Mouse (Mus musculus): ENCODE results near the gene Ifnb1.
"Not testable (repeated sequence)": the region's sequence is repeated elsewhere in the genome, so short reads cannot be mapped to it uniquely, and the experiment has no call there.

Ifnb1 gene

DNA sequence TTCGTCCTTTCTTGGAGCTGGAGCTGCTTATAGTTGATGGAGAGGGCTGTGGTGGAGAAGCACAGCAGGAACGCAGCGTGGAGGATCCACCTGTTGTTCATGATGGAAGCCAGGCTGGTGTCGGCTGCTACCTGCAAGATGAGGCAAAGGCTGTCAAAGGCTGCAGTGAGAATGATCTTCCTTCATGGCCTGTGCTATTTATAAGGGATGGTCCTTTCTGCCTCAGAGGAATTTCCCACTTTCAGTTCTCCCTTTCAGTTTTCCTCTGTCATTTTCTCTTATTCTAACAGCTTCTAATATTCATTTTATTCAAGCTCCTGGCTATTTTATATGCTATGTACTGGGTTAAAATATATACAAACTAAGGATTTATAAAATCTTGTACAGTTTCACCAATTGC is at the start of gene Ifnb1:
Ifnb1 (minus strand) TSS at position 101 of the 400 bp plus-strand sequence.
- DNase-seq (ENCODE audit: low spot score), result no peak

DNA sequence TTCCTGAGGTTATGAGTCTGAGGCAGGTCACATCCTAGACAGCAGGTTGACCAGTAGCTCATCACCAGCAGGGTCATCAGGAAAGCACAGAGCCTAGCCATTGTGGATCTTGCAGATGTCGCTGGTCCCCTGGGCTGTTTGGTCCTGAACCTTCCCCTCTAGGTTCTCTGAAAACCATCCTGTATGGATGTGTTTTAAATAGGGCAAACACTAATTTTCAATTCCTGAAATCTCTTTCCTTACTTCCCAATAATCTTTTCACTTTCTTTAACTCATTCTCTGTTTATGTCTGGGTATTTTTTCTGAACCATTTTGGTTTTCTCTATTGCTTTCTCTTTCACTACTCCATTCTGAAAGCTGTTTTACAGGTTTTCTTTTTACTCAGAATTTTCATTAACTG is 49.1 kb upstream of the Ifnb1 start, which contains the start of gene Ifna14:
Ifna14 (minus strand) TSS at position 101 of the 400 bp plus-strand sequence.
- DNase-seq (ENCODE audit: low spot score), result no peak

DNA sequence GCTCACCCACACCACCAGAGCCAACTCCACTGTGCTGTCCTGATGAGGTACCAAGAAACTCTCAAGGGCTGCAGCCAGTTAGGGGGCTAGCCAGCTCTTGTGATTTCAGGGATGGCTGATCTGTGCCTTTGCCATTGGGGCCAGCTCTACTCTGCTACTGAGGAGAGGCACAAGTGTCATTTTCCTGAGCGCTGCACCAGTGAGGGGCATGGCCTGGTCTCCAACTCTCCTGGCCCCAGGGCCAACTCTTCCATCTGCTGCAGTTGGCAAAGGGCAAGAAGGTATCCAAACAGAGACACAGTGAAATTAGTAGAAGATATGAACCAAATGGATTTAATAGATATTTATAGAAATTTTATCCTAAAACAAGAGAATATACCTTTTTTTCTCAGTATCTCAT is 39.2 kb upstream of the Ifnb1 start:
- no peak for DNase-seq (ENCODE audit: low spot score)

DNA sequence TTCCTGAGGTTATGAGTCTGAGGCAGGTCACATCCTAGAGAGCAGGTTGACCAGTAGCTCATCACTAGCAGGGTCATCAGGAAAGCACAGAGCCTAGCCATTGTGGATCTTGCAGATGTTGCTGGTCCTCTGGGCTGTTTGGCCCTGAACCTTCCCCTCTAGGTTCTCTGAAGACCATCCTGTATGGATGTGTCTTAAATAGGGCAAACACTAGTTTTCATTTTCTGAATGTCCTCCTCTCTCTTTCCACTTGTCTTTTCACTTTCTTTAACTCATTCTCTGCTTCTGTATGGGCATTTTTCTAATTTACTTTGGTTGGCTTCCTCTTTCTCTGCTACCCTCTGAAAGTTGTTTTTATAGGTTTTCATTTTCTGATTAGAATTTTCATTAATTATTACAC is 35.6 kb upstream of the Ifnb1 start, which contains the start of gene Ifna15:
Ifna15 (minus strand) TSS at position 101 of the 400 bp plus-strand sequence.
- DNase-seq (ENCODE audit: low spot score), result not testable (repeated sequence)

DNA sequence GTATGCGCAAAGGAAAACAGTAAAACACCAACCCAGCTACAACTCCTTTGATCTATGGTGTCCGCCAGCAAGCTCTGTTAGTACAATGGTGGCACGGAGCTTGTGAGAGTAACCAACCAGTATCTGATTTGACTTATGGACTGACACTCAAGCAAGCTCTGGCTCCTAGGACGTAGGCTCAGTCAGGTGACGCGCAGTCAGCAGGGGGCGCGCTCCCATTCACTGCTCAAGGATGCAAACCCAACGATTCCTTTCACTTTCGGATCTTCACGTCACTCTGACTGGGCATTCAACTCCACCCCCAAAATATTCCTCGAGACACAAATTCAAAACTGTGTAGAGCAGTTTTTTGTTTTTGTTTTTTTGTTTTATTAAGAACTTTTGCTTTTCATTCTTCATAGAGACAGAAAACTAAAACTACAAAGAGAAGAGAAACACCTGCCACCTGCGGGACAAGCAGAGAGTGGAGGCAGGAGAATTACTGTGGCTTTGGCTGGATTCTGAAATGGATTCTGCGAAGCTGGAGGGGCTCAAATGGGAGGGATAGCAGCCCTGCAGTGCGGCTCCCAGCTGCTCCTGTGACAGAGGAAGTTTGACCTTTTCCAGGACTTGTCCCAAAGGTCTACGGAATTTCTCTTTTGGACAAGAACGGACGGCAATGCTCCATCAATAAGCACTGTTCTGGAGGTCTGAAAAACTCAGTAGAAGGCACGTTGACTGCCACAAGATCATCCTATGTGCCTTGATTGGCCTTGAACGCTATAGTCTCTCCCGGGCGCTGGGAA is 27.8 kb upstream of the Ifnb1 start:
- DNase-seq (ENCODE audit: low spot score), result peak; percentile 75

DNA sequence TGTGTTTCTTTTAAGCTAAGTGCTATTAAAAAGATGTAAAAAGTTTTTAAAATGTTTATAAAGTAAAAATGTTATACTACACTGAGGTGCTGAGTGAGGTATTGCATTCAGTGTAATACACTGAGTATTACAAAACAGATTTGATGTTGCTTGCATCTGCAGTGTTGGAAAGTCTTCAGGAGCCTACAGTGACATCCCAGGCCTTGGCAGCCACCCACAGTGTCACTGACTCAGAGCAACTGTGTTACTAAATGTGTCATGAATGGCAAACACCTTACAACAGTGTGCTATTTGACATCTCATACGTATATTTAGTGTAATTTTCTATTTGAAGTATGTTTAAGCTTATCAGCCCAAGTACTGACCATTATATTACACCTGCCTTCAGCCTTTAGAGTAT is 25.4 kb upstream of the Ifnb1 start:
- no peak for DNase-seq (ENCODE audit: low spot score)

DNA sequence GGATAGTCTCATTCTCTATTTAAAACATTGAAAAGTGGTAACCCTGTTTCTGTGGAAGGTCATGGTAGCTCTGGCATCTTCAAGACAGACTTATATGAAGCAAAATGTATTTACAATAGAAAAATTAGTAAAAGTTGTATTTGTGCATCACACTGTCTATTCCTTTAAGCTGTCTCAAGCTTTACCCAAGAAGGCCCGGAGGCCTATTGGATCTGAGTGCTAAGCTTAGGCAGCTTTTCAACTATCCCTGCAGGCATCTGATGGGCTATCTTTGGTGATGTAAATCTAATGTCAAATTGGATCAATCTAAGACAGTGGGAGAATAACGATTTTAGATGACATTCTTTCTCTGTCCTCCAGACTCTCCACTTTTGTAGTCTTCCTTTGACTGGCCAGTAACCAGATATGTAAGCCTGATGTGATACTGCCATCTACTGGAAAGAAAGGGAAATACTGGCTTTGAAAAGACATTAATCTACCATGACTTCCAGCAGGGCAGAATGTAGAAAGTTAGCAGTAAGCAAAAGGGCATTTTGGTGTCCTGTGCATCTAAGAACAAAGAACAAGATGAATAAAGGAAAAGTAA is 21.2 kb upstream of the Ifnb1 start:
- peak; percentile 87 for DNase-seq (ENCODE audit: low spot score)

DNA sequence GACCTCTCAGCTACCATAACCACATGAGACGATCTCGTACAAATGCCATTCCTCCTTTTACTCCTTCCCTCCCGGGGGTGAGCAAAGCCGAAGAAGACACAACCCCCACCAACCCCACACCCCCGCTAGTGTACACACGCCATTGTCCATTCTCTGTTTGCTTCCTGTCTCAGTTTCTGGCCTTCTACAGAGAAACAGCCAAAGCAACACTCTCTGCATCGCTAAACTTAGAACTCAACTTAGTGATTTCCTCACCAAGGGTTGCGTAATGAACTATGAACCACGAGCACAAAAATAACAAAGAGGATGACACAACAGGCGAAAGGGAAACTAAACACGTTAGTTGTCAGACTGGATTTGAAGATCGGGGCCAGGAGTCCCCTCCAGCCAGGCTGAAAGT is 14.8 kb upstream of the Ifnb1 start:
- peak; percentile 94 for DNase-seq (ENCODE audit: low spot score)

DNA sequence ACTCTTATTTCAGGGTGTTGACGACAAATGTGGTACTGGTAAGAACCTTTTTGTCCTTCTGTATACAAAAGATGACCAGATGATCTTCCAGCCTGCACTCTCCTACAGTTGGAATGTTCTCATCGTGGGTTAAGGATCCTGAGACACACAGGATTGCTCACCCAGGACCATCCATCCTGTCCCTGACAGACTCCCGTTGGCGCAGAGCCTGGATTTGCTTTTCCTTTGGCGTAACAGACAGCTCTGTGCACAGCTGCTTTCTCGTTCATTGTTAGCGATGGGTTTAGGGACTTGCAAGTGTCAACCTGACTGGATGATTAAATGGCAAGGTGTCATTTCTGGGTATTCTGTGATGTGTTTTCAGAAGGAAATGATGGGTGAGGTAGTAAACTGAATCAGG is 14.1 kb upstream of the Ifnb1 start:
- DNase-seq (ENCODE audit: low spot score), result peak; percentile 61

DNA sequence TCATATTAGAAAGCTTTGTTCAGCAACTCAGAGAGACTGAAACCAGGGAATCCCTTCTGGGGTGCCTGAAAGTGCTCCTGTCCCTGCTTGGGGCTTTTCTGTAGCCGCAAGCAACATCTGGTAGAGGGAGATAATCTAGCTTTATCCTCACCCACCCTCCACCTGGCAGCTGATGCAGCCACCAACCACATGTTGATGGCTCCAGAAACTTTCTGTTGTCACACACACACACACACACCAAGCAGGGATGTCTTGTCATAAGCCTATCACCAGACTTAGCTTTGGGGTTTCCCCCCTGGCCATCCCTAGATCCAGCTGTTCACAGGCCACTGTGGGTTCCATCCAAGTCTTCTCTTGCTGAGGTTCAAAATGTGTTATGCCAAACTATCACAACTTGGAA is 13.2 kb upstream of the Ifnb1 start:
- no peak for DNase-seq (ENCODE audit: low spot score)

DNA sequence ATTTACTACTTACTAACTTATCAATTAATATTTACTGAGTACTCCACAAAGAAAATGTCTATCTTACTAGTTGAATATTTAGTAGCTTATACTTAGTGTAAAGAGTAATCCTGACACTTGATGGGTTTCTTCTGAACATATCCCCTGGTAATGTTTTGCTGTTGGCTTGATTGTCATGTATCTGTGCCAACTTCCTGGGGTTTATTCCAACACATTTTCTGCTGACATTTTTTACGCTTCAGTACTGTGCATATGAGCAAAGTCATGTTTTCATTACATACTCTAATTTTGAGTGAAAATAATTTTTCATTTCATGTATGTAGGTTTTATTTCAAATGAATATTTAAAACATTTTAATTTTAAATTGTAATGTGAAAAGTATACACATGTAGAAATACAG is 12.3 kb upstream of the Ifnb1 start:
- peak; percentile 26 for DNase-seq (ENCODE audit: low spot score)

DNA sequence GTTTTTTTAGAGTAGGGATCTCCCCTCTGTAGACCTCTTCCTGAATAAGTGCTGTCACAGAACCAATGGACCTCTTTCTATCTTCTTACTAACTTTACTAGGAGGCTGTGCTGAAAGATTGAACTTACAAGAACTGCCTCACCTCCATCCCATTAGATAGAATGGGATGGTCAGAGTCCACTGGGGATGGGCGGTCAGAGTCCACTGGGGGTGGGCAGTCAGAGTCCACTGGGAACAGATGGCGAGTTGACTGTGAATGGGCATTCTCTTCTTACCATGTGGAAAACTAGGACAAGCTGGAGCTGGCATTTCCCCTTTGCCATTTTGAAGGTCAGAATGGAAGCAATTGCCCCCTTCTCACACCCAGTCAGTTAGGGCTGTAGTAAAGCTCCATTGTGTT is 10.9 kb upstream of the Ifnb1 start:
- DNase-seq (ENCODE audit: low spot score), result no peak

DNA sequence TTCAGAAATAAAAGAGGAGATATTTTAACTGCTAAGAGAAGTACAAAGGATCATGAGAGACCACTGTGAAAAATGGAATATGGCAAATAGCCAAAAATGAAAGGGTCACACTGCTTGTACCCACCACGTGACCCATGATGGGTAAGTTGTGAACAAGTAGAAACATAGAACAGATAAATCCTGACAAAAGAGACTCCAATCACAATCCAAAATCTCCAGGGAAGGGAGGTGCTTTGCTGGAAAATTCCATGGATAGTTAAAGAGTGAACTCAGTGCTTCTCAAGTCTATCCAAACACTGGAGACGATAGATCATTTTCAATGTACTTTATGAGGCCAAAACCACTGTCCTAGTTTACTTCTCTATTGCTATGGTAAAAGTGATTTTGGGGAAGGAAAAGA is 8.3 kb upstream of the Ifnb1 start:
- DNase-seq (ENCODE audit: low spot score), result no peak

DNA sequence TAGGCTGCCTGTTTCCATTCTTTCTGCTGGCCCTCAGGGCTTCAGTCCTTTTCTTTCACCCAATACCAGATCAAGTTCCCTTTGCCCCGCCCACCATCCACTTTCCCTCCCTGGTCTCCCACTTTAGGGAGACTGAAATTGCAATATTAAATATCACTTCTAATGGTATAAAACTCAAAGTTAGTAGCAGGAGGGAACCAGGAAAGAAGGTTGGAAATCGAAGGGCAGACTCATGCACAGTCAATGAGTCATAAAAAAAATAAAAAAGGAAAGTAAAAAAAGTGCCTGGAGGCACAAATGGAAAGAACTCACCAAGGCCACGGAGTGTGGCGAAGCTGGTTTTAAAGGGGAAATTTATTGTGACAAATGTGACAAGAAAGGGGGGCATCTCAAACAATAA is 7.7 kb upstream of the Ifnb1 start:
- no peak for DNase-seq (ENCODE audit: low spot score)

DNA sequence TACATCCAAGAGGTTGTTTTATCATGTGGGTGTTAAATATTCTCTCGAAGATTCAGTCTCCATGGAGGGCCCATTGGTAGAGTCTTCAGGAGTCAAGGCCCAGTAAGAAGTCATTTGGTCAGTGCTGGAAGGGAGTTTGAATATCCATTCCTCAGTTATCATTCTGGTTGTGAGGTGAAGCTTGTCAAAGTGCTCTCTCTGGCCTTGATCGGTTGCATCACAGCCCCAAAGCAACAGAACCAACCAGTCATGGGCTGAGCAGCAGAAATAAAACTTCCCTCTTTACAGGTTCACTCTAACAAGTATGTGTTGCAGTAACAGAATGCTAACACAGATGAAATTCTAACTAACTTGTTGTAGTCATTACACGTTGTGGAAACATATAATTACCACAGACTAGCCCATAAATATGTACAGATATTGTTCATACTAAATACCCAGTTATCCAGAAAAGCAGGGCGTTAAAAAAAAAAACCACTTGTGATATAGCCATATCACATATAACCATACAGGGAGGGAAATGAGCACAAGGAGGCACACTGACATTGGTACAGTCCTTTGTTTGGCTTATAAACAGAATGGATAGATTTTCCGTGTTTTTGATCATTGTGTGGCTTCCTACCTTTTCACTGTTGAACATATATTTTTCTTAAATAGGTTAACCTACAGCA is 3.9 kb upstream of the Ifnb1 start:
- no peak for DNase-seq (ENCODE audit: low spot score)

DNA sequence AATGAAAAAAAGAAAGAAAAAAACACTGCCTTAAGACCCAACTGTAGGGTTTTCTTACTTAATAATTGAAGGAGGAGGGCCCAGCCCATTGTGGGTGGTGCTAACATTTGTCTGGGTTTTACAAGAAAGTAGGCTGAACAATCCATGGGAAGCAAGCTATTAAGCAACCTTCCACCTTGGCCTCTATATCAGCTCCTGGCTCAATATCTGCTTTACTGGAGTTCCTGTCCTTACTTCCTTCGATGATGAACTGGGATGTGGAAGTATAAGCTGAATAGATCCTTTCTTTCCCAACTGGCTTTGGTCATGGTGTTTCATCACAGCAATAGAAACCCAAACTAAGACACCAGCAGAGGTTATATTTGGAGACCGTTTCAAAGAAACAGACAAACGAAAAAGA is 2.8 kb upstream of the Ifnb1 start:
- DNase-seq (ENCODE audit: low spot score), result peak; percentile 49

DNA sequence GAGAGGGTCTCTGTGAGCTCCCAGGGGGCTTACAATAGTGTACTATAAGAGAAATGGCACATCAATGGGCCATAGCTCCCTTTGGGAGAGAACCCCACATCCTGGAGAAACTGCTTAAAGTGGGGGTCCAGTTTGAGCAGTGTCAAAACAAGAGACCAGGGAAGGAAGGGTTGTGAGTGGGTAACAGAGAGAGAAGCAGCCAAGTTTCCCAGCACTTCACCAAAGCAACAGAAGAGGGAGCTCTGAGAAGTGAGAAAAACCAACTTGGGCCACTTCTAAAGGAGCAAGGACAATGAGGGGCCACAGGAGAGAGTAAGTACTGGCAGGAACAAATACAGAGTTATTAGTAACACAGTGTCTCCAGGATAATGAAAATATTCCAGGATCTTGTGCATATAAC is 667 bp upstream of the Ifnb1 start:
- DNase-seq (ENCODE audit: low spot score), result peak; percentile 44

DNA sequence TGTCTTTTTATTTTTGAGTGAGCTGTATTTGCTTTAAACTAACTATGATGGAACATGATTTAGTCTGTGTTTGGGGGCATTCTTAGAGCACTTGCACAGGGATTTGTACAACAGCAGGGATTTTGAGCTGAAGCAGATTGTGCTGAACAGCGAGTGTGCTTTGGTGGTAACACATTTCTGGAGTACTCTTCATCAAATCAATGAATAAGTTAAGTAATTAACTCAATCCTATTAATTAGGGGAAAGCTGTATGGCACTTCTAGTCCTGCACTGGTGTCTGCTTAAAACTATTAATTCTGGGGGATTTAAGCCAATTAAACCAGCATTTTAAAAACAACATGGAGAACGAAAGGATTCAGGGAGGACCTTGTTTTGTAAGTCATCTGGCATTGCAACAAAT is 4.6 kb downstream of the Ifnb1 start:
- DNase-seq (ENCODE audit: low spot score), result no peak

DNA sequence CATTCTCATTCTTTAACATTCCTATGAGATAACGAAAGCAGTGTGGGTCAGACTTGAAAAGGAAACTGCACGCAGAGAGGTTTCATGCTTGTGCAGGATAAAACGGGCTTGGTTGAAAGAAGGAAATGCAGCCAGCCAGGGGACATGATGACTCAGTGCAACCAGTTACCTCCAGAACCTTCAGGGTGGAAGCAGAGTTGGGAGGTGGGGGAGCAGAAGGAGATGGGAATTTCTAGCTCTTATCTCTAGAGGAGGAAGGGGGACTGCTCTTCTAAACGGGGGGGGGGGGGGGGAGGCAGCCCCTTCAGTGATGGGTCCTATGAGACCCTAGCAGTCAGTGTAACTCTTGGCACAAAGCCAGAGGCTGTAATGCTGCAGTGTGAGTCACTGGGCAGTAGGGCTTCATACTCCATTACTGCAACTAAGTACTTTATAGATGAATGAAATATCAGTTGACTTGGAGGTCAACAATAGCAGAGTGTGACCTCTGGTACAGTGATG is 6.8 kb downstream of the Ifnb1 start:
- peak; percentile 23 for DNase-seq (ENCODE audit: low spot score)

DNA sequence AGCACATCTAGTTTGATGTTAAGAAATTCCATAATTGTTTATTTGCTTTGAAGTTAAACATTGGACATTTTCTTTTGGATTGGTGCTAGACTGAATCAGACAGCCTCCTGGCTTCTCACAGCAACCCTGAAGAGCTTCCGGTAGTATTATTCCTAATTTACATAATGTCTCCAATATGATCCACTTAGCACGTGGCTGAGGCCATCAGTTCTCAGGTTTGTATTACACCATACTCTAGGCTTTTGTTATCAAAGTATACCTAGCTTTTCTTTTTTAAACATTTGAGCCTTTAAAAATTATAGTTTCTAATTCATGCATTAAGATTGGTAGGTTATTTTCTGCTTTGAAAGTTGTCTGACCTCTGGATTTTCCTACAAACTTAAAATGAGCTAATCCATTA is 7.3 kb downstream of the Ifnb1 start:
- no peak for DNase-seq (ENCODE audit: low spot score)

DNA sequence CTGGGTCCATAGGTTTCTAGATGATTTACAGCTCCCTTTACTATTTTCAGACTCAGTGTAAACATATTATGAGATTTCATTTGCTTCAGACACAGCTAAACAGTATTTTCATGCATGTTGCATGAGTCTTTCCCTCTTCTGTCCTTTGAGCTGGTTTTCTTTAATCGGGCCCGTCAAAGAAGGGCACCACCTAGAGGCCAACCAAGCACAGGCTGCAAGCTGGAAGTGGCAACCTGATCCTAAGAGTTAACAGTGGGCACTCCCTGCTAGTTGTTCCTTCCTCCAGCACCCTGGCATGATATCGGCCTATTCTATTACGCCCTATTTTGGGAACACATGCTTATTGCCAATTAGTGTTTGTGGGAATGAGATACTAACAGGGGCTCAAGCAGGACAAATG is 8.2 kb downstream of the Ifnb1 start:
- DNase-seq (ENCODE audit: low spot score), result peak; percentile 63

DNA sequence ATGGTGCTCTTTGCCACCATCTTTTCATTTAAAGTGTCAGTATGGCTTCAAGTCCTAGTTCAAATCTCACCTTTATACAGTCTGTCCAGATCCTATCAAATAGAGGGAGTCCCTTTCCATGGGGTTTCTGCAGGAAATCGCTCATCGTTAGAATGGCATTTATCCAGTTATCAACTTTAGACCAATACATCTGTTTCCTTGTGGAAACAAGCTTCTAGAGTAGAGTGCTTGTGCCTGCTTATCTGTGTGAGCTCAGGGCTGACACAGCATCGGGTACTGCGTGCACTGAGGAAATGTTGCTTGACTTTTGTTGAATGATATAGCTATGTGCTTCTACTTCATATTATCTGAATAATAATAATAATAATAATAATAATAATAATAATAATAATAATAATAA is 8.8 kb downstream of the Ifnb1 start:
- DNase-seq (ENCODE audit: low spot score), result no peak

DNA sequence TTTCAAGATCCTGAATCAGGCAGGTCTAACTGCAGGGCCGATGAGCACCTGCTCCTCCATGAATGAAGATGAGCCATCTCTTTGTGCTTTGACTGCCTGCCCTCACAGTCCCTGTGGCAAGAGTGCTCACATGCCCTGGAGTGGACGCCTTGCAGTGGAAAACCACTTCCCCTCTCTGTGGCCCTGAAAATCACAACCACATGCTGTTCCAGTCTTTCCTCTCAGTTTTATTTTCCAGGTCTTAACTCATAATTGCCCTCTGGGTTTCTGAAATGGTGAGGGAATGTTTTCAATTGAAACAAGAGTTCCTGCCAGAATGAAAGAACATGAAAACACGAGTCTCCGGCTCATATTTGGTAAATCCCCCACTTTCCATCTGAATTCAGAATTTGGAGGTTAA is 18.8 kb downstream of the Ifnb1 start:
- peak; percentile 34 for DNase-seq (ENCODE audit: low spot score)
